Mouse (Mus musculus) bone marrow, adult 2 months (tissue): ENCODE measurements around the gene Frs3. TPM values are rescaled to one million over a fixed set of nuclear protein-coding genes. Genes with fewer than 3 reads are reported as not detected.
A peak's percentile ranks its signal among the peaks of the same experiment; 100 is the strongest.

Experiments used
- H3K27ac ChIP-seq: fragments of 200-500 bp; 2 replicates; pipeline ENCODE4 v1.5.1; 2012; ENCODE audit warnings: low read depth, mild to moderate bottlenecking, control low read depth, inconsistent platforms, low read length; ENCODE audit not compliant: control insufficient read depth, poor library complexity, insufficient read depth
- H3K4me1 ChIP-seq: fragments of 200-500 bp; 2 replicates; pipeline ENCODE4 v1.6.1; 2011; ENCODE audit warnings: low read length; ENCODE audit not compliant: control insufficient read depth, insufficient read depth
- H3K4me3 ChIP-seq: fragments of 200-500 bp; replicated peaks from 2 replicates; pipeline ENCODE3; 2011; ENCODE audit warnings: mild to moderate bottlenecking, low read depth, low read length, control low read depth; ENCODE audit not compliant: control insufficient read depth
- CTCF ChIP-seq: fragments of 200-500 bp; IDR thresholded peaks from 2 replicates; pipeline ENCODE4 v1.5.1; 2011; ENCODE audit warnings: low read length, control low read depth; ENCODE audit not compliant: control insufficient read depth, insufficient read depth
- POLR2A ChIP-seq: fragments of 200-500 bp; IDR thresholded peaks from 2 replicates; pipeline ENCODE4 v1.6.1; 2011; ENCODE audit warnings: low read depth, mild to moderate bottlenecking, control low read depth, low read length, borderline replicate concordance; ENCODE audit not compliant: control insufficient read depth
- WGBS: fragments of 180-500 bp; shearing (Covaris S2); methylation state at CpG from one replicate; pipeline ENCODE4 v1.1.7; 2018; 5-methylcytosine and 5-hydroxymethylcytosine counted together
- polyA plus RNA-seq: library from polyadenylated mRNA; stranded (reverse); fragments of >200 nt; gene quantifications from 2 replicates; pipeline ENCODE4 v1.2.4, GENCODE M21; 2011; ENCODE audit warnings: low replicate concordance; ENCODE audit not compliant: missing spikeins, insufficient read depth, insufficient read length

Frs3 gene
- polyA plus RNA-seq, 1 experiment = not detected

DNA sequence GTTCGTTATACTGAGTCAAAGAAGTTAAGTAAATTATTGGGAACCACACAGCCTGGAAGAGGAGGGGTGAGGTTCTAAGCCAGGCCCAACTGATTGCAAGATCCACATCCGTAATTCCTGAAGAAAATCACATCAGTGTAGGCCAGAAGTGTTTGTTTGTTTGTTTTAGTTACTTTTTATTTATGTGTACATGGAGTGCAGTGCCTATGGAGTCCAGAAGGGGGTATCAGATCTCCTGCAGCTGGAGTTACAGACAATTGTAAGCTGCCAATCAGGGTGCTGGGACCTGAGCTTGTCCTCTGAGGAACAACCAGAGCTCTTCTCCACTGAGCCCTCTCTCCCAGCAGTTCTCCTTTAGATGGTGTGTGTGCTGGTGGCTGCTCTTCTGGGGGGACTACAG is 51.4 kb downstream of the Frs3 start:
- no peak for TF ChIP-seq POLR2A
- no peak for TF ChIP-seq CTCF
- peaks cover 6% of the 10 kb centered on the region for H3K4me1 ChIP-seq
- no peak overlapping the region for H3K27ac ChIP-seq
- 82% methylated on average over 2 of the region's 2 CpGs for WGBS
- H3K4me3 ChIP-seq = no peak overlapping the region

DNA sequence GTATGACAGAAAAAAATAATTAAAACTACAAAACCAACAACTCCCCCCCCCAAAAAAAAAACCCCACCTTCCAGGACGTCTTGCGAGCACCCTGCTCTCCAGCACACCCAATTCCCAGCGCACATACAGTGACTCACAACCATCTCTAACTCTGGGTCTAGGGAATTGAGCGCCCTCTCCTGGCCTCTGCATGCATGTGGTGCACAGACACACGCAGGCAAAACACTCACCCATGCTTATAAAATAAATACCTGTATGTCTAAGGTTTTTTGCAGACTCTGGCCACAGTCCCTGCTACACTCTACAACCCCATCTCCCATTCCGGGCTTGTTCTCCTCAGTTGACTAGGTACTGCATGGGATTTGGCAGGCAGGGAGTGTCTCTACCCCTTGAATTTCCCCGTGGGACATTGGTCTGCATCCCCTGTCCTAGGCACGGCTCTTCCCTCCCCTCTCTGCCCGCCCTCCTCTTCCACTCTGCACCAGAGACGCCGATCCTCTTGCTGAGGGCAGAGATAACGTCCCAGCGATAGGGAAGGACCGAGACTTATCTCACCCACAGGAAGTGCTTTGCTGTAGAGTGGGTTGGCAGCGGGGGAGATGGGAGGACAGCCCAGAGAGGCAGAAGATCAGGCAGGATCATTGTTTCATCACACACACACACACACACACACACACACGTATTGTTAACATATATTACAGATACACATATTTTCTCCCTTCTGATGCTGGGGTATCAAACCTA is 54.3 kb downstream of the Frs3 start:
- peak; percentile 56; the same call in 1 of the 2 replicates for TF ChIP-seq CTCF
- no peak for TF ChIP-seq POLR2A
- 25% methylated on average over 16 of the region's 16 CpGs for WGBS
- peak overlapping the region; percentile 14; the same call in 1 of the 2 replicates for H3K27ac ChIP-seq
- peaks cover 6% of the 10 kb centered on the region for H3K4me1 ChIP-seq
- H3K4me3 ChIP-seq = no peak overlapping the region

DNA sequence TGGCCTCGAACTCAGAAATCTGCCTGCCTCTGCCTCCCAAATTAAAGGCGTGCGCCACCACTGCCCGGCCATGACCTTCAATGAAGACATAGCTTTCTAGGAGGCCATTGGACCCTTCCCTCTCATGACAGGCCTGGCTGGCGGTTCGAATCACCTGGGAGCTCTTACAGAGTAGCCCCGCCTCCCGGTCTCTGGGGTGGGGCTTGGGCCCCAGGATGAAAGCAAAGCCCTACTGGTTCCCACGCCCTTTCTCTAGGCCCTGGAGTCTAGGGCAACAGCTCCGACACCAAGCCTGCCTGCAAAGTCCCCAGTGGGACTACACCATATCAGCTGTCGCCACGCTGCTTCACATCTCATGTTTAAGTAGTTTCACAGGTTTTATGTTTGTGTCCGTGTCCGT is 55.3 kb downstream of the Frs3 start:
- TF ChIP-seq CTCF = no peak
- no peak for TF ChIP-seq POLR2A
- 91% methylated on average over 14 of the region's 14 CpGs for WGBS
- H3K4me1 ChIP-seq = peaks cover 6% of the 10 kb centered on the region

DNA sequence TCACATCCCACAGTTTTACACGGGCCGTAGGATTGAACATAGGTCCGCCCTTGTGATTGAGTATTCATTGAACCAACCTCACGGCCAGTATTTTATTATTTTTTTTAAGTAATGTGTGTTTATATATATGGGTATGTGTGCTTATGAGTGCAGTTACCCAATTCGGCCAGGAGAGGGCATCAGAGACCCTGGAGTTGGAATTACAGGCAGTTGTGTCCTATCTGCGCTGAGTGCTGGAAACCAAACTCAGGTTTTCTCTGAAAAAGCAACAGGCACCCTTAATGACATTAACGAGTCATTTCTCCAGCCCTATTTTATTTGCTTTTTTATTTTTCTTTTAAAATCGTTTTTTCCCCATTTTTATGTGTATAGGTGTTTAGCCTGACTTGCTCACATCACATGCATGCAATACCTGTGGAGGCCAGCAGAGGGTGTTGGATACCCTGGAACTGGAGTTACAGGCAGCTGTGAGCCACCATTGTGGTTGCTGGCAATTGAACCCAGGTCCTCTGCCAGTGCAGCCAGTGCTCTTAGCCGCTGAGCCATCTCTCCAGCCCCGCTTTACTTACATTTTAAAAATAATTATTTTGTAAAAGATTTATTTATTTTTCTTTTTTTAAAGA is 56.0 kb downstream of the Frs3 start:
- TF ChIP-seq POLR2A (no peak), CTCF (peak; percentile 52; the same call in 1 of the 2 replicates)
- Histone ChIP-seq H3K4me1 (peaks cover 4% of the 10 kb centered on the region), H3K4me3 (no peak overlapping the region), H3K27ac (no peak overlapping the region)
- WGBS = 84% methylated on average over 10 of the region's 10 CpGs

More for the DNA sequence above, 55.3 kb downstream of the Frs3 start:
- H3K27ac ChIP-seq = no peak overlapping the region
- no peak overlapping the region for H3K4me3 ChIP-seq

DNA sequence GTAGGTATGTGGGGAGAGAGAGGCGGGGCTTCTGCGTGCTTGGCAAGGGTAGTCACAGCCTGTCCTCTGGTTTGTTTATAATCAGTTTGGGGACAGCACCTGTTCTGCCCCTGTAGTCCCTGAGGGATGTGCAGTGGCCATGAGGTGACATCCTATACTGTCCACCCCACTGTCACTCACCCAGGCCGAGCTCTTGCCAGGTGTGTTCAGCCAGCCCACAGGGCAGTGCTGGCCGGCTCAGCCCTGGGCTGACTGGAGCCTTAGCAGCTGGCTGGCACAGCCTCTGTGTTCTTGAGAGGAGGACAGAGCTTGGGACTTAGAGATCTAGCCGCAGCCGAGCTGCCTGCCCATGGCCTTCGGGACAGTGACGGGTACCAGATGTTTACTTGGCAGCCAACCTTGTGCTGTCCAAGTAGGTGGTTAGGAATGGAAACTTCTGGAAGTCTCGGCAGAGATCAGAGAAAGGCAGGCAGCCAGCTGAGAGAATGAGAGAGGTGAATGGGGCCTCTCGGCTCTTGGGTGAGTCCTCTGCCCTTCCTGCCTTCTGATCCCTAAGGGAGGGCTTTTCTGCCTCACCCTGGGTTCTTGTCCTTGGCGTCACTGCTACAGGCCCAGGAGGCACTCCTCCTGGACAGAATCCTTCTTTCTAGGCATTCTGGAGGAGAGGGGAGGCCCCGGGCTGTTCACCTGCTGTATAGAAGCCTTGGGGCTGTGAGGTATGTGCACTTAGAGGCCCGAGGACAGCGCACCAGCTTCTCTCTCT is 60.1 kb downstream of the Frs3 start:
- Histone ChIP-seq H3K27ac (no peak overlapping the region; the same call in 1 of the 2 replicates), H3K4me3 (no peak overlapping the region), H3K4me1 (peaks cover 2% of the 10 kb centered on the region; the same call in 1 of the 2 replicates)
- 82% methylated on average over 14 of the region's 14 CpGs for whole genome bisulfite sequencing
- TF ChIP-seq CTCF (no peak), POLR2A (no peak)

DNA sequence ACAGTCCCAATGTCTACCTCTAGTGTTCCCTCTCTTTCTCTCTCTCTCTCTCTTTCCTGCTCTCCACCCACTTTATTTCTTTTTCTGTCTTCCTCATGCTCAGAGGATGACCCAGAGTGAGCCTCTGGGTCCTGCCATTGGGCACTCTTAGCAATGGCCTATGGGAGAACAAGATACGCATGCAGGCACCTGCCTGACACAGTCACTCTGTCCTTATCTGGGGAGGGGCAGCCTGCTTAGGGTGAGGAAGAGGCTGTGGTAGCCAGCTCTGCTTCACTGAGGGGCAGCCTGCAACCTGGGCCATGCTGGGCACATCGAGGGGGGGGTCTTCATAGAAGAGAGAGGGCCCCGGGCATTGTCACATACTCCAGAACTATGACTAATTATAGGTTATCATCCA is 60.8 kb downstream of the Frs3 start:
- Histone ChIP-seq H3K27ac (no peak overlapping the region), H3K4me1 (peaks cover 2% of the 10 kb centered on the region; the same call in 1 of the 2 replicates), H3K4me3 (no peak overlapping the region)
- no peak for TF ChIP-seq POLR2A
- TF ChIP-seq CTCF = no peak
- 70% methylated on average over 3 of the region's 3 CpGs for WGBS

DNA sequence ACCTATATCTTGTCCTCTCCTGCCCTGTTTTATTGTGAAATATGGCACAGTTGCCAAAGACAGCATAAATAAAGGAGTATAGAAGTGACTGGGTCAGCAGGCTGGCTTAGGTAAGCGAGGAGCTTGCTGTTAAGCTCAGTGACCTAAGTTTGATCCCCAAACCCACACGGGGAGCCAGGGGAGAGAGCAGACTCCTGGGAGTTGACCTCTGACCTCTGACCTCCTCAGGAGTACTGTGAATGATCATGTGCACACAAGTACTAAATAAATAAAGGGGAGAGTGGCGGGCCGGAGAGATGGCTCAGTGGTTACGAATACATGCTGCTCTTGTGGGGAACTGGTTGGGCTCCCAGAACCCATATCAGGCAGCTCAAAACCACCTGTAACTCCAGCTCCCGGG is 61.3 kb downstream of the Frs3 start:
- 76% methylated on average over 6 of the region's 6 CpGs for WGBS
- Histone ChIP-seq H3K27ac (no peak overlapping the region), H3K4me1 (peaks cover 4% of the 10 kb centered on the region), H3K4me3 (no peak overlapping the region)
- TF ChIP-seq CTCF (no peak), POLR2A (no peak)

DNA sequence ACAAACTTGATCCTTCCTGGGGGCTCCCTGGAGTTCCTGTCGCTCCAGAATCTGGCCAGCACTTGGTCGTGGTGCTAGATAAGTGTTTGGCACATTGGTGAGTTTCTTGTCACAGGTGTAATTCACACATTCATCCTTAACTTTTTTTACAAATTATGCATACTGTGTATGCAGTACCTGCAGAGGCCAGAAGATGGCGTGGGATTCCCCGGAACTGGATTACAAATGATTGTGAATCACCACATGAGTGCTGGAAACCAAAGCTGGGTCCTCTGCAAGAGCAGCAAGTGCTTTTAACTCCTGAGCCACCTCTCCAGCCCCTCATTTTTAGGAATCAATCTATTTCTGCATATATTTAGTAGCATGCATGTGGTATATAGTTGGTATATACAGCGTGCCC is 63.0 kb downstream of the Frs3 start:
- Histone ChIP-seq H3K27ac (no peak overlapping the region), H3K4me1 (peaks cover 7% of the 10 kb centered on the region), H3K4me3 (no peak overlapping the region)
- no peak for TF ChIP-seq CTCF
- WGBS = 80% methylated on average over 5 of the region's 5 CpGs
